Mouse (Mus musculus) neutrophil, adult 5-6 weeks (primary cell): ENCODE measurements at regions not wholly inside any gene's neighbourhood (a gene's known extent, or its start where the extent isn't known, plus 50 kb on each side); places are given as distances from the start of the nearest gene placed in this dataset.

ENCODE experiments used
- ATAC-seq: fragments of 151-379, 151-347 bp; 2 replicates; pipeline ENCODE4 v1.8.0; 2017; ENCODE audit warnings: mild to moderate bottlenecking, moderate TSS enrichment; ENCODE audit not compliant: insufficient number of reproducible peaks, poor library complexity, low FRiP score, severe bottlenecking; ENCODE audit errors: extremely low read depth

- ATAC-seq: no peak
Measured at GRCm38 (mm10) chr2:11365371-11365770, 188.5 kb downstream of the Pfkfb3 start.

GRCm38 (mm10) chr2:11364111-11364510 is 189.8 kb downstream of the Pfkfb3 start:
- no peak for ATAC-seq

- no peak for ATAC-seq
Measured at GRCm38 (mm10) chr2:11363061-11363464, 190.8 kb downstream of the Pfkfb3 start.

GRCm38 (mm10) chr2:11362205-11362994 is 190.5 kb downstream of the Prkcq start:
- no peak for ATAC-seq

- no peak for ATAC-seq
Measured at GRCm38 (mm10) chr2:11359280-11359679, 187.4 kb downstream of the Prkcq start.

GRCm38 (mm10) chr2:11356714-11357113 is 184.8 kb downstream of the Prkcq start:
- no peak for ATAC-seq

- no peak for ATAC-seq
Measured at GRCm38 (mm10) chr2:11355594-11355993, 183.7 kb downstream of the Prkcq start.
